ENCODE assay signal across 18 mouse cellular contexts in genomic region chr12:25344354-25344753, GRCm38 (mm10).
A peak's percentile ranks its signal among the peaks of the same experiment; 100 is the strongest.
DNase-seq lines count a peak whose midpoint lies in the region; ATAC-seq lines count a peak whose summit lies in the region.
"Had no signal": no experiment of that assay in that cellular context is flagged by ENCODE, and none has a peak within 500 bp of the region (broad histone marks: within the 10 kb centered on the region; RNA-seq: fewer than 3 reads in every experiment).

No protein-coding gene starts in this region.

- H3K4me2 ChIP-seq in midbrain, embryonic 14.5 days (ENCODE audit: low read length) = no peak overlapping the region
- no peak overlapping the region for H3K4me2 ChIP-seq in midbrain, embryonic 16.5 days (ENCODE audit: low read length)
- H3K4me2 ChIP-seq: intestine, embryonic 15.5 days; liver, embryonic 13.5 days; neural tube, embryonic 12.5 days; stomach, embryonic 15.5 days had no signal

- H3K4me1 ChIP-seq in midbrain, embryonic 14.5 days (ENCODE audit: control insufficient read depth, insufficient read depth, low read length) = no peaks in the 10 kb centered on the region
- H3K4me1 ChIP-seq in midbrain, embryonic 16.5 days (ENCODE audit: control insufficient read depth, insufficient read depth, low read length) = no peaks in the 10 kb centered on the region
- H3K4me1 ChIP-seq: intestine, embryonic 15.5 days; liver, embryonic 13.5 days; neural tube, embryonic 12.5 days; stomach, embryonic 15.5 days had no signal

- no peaks in the 10 kb centered on the region for H3K36me3 ChIP-seq in midbrain, embryonic 14.5 days (ENCODE audit: control insufficient read depth, insufficient read depth, low read length)
- no peaks in the 10 kb centered on the region for H3K36me3 ChIP-seq in midbrain, embryonic 16.5 days (ENCODE audit: control insufficient read depth, insufficient read depth, low read length)
- H3K36me3 ChIP-seq: intestine, embryonic 15.5 days; liver, embryonic 13.5 days; midbrain, embryonic 10.5 days; neural tube, embryonic 12.5 days; stomach, embryonic 15.5 days had no signal

- peak overlapping the region; percentile 8; the same call in 1 of the 2 replicates for H3K27ac ChIP-seq in midbrain, embryonic 14.5 days (replicated peaks; ENCODE audit: low read depth, low read length)
- no peak overlapping the region for H3K27ac ChIP-seq in midbrain, embryonic 16.5 days (ENCODE audit: low read length)
- H3K27ac ChIP-seq: intestine, embryonic 15.5 days; liver, embryonic 13.5 days; midbrain, embryonic 10.5 days; neural tube, embryonic 12.5 days; stomach, embryonic 15.5 days had no signal

- ATAC-seq in midbrain, embryonic 14.5 days (ENCODE audit: low FRiP score, low TSS enrichment) = no peak
- no peak for ATAC-seq in midbrain, embryonic 16.5 days
- no peak for ATAC-seq in CD4-positive, CD25-positive, alpha-beta regulatory T cell, adult 4 months
- ATAC-seq: intestine, embryonic 15.5 days; Patski had no signal

- no peak overlapping the region for H3K4me3 ChIP-seq in midbrain, embryonic 14.5 days (replicated peaks; ENCODE audit: low read depth, low read length)
- no peak overlapping the region for H3K4me3 ChIP-seq in midbrain, embryonic 16.5 days (ENCODE audit: low read depth, low read length)
- H3K4me3 ChIP-seq: erythroblast, embryonic 14.5 days; intestine, embryonic 15.5 days; liver, embryonic 13.5 days; midbrain, embryonic 10.5 days; neural tube, embryonic 12.5 days; stomach, embryonic 15.5 days had no signal

- no peaks in the 10 kb centered on the region for H3K27me3 ChIP-seq in midbrain, embryonic 14.5 days (ENCODE audit: control insufficient read depth, insufficient read depth, low read length)
- H3K27me3 ChIP-seq in midbrain, embryonic 16.5 days (ENCODE audit: control insufficient read depth, insufficient read depth, low read depth, low read length) = no peaks in the 10 kb centered on the region
- H3K27me3 ChIP-seq: intestine, embryonic 15.5 days; liver, embryonic 13.5 days; neural tube, embryonic 12.5 days; Patski; stomach, embryonic 15.5 days had no signal

- WGBS in midbrain, embryonic 14.5 days = 70% methylated on average over 17 of the region's 17 CpGs
- WGBS in midbrain, embryonic 16.5 days = 66% methylated on average over 17 of the region's 17 CpGs

- no peak overlapping the region for H3K9ac ChIP-seq in midbrain, embryonic 14.5 days (replicated peaks; ENCODE audit: low read length)
- no peak overlapping the region for H3K9ac ChIP-seq in midbrain, embryonic 16.5 days (ENCODE audit: low read depth, low read length)
- H3K9ac ChIP-seq: intestine, embryonic 15.5 days; liver, embryonic 13.5 days; neural tube, embryonic 12.5 days; stomach, embryonic 15.5 days had no signal

- H3K9me3 ChIP-seq in midbrain, embryonic 14.5 days (ENCODE audit: control insufficient read depth, low read length) = no peaks in the 10 kb centered on the region
- H3K9me3 ChIP-seq in midbrain, embryonic 16.5 days (replicated peaks; ENCODE audit: control insufficient read depth, low read length, poor library complexity, severe bottlenecking) = no peaks in the 10 kb centered on the region
- H3K9me3 ChIP-seq: intestine, embryonic 15.5 days; liver, embryonic 13.5 days; midbrain, embryonic 10.5 days; neural tube, embryonic 12.5 days; stomach, embryonic 15.5 days had no signal

- DNase-seq in cerebellum, postnatal 14 days = peak; percentile 37
- DNase-seq in cerebellum, adult 18-20 months = no peak
- DNase-seq in midbrain, embryonic 14.5 days = peak; percentile 44
- peak; percentile 9 to 23 for DNase-seq in left cerebral cortex, adult 8-10 months (ENCODE audit: low spot score in 2 of 2)
- peak; percentile 12 to 41 for DNase-seq in right cerebral cortex, postnatal 36 days (ENCODE audit: low spot score in 2 of 2)
- no peak for DNase-seq in adrenal gland, adult 2 months
- DNase-seq: cerebellum, adult 9-11 months; kidney, postnatal 10 days; liver, embryonic 13.5 days; lung, postnatal 14 days had no signal

Comparison
In these comparisons a context has a peak if more than half of its experiments do, and no peak if none do; other contexts are left out.
1. DNase-seq: peak in cerebellum, postnatal 14 days (2 of 2), midbrain, embryonic 14.5 days (single experiment), left cerebral cortex, adult 8-10 months (2 of 2) and right cerebral cortex, postnatal 36 days (2 of 2); none in cerebellum, adult 18-20 months (0 of 2) and adrenal gland, adult 2 months (single experiment).